Mouse (Mus musculus) right cerebral cortex, adult 2 months (tissue): ENCODE measurements around the gene Nol8.

Source experiments
- DNase-seq, 2 experiments: peaks; one replicate each; pipeline ENCODE4 v3.0.0; 2021 to 2022; ENCODE audit warnings: low spot score in 2 of 2

The Nol8 gene

GRCm38 (mm10) chr13:49652481-49653179 is at the start of gene Nol8, which contains the start of gene Cenpp:
Gene Nol8 (plus strand): TSS chr13:49653078.
Gene Cenpp (minus strand): TSS chr13:49652785.
- DNase-seq = peak; percentile 99 to 100

- DNase-seq = no peak
Measured at GRCm38 (mm10) chr13:49603603-49604002, 49.3 kb upstream of the Nol8 start.

GRCm38 (mm10) chr13:49607714-49608113 is 45.2 kb upstream of the Nol8 start, which contains the start of gene Ogn:
Gene Ogn (plus strand): TSS chr13:49608046.
- no peak for DNase-seq

- DNase-seq = no peak
Measured at GRCm38 (mm10) chr13:49608589-49609322, 44.1 kb upstream of the Nol8 start.

- no peak for DNase-seq
Measured at GRCm38 (mm10) chr13:49617021-49617420, 35.9 kb upstream of the Nol8 start.

GRCm38 (mm10) chr13:49618365-49618764 is 34.5 kb upstream of the Nol8 start:
- no peak for DNase-seq

- DNase-seq = no peak
Measured at GRCm38 (mm10) chr13:49623216-49623615, 29.7 kb upstream of the Nol8 start.

- DNase-seq = no peak
Measured at GRCm38 (mm10) chr13:49628167-49628566, 24.7 kb upstream of the Nol8 start.

GRCm38 (mm10) chr13:49629076-49629475 is 23.8 kb upstream of the Nol8 start:
- no peak for DNase-seq

- DNase-seq = no peak
Measured at GRCm38 (mm10) chr13:49639965-49640364, 12.9 kb upstream of the Nol8 start.

- DNase-seq = no peak
Measured at GRCm38 (mm10) chr13:49642650-49643049, 10.2 kb upstream of the Nol8 start.

- no peak for DNase-seq
Measured at GRCm38 (mm10) chr13:49643669-49644362, 9.1 kb upstream of the Nol8 start.

GRCm38 (mm10) chr13:49644731-49645529 is 7.9 kb upstream of the Nol8 start:
- peak; percentile 12 to 29 for DNase-seq

GRCm38 (mm10) chr13:49646019-49646418 is 6.9 kb upstream of the Nol8 start:
- DNase-seq = no peak

- no peak for DNase-seq
Measured at GRCm38 (mm10) chr13:49651136-49651535, 1.7 kb upstream of the Nol8 start.

- DNase-seq = no peak
Measured at GRCm38 (mm10) chr13:49651781-49652351, 1.0 kb upstream of the Nol8 start.

GRCm38 (mm10) chr13:49653180-49653541 is 283 bp downstream of the Nol8 start:
- DNase-seq = no peak

GRCm38 (mm10) chr13:49677793-49678192 is 24.9 kb downstream of the Nol8 start:
- DNase-seq = no peak

- DNase-seq = peak; percentile 100
Measured at GRCm38 (mm10) chr13:49681351-49682232, 28.7 kb downstream of the Nol8 start, which contains the start of gene Iars. Gene Iars (plus strand): TSS chr13:49682100.

- DNase-seq = no peak
Measured at GRCm38 (mm10) chr13:49682233-49682846, 29.5 kb downstream of the Nol8 start.
